Mouse (Mus musculus) stomach, embryonic 16.5 days (tissue): ENCODE measurements at regions not wholly inside any gene's neighbourhood (a gene's known extent, or its start where the extent isn't known, plus 50 kb on each side); places are given as distances from the start of the nearest gene placed in this dataset.
A peak's percentile ranks its signal among the peaks of the same experiment; 100 is the strongest.

ENCODE experiments used
- ATAC-seq: fragments of 200-750 bp; cut with Nextera tagmentation; 2 replicates; pipeline ENCODE4 v1.8.0; 2017; ENCODE audit warnings: moderate number of reproducible peaks, moderate TSS enrichment; ENCODE audit not compliant: insufficient read depth, low FRiP score
- H3K27ac ChIP-seq: fragments of 300-500 bp; sonication (generic); 2 replicates; pipeline ENCODE4 v1.5.1; 2014; ENCODE audit warnings: low read length
- H3K27me3 ChIP-seq: fragments of 300-500 bp; sonication (generic); 2 replicates; pipeline ENCODE4 v1.6.1; 2014; ENCODE audit warnings: low read length, control low read depth, mixed read lengths; ENCODE audit not compliant: control insufficient read depth, insufficient read depth
- H3K36me3 ChIP-seq: fragments of 300-500 bp; sonication (generic); 2 replicates; pipeline ENCODE4 v1.6.1; 2014; ENCODE audit warnings: low read length; ENCODE audit not compliant: control insufficient read depth, insufficient read depth
- H3K4me1 ChIP-seq: fragments of 300-500 bp; sonication (generic); 2 replicates; pipeline ENCODE4 v1.6.1; 2014; ENCODE audit warnings: low read length, control low read depth, mixed read lengths; ENCODE audit not compliant: control insufficient read depth, insufficient read depth
- H3K4me2 ChIP-seq: fragments of 300-500 bp; sonication (generic); 2 replicates; pipeline ENCODE4 v1.6.1; 2014; ENCODE audit warnings: low read depth, low read length, mixed read lengths
- H3K4me3 ChIP-seq: fragments of 300-500 bp; sonication (generic); replicated peaks from 2 replicates; pipeline ENCODE4 v1.5.1; 2014; ENCODE audit warnings: mild to moderate bottlenecking, low read length
- H3K9ac ChIP-seq: fragments of 300-500 bp; sonication (generic); 2 replicates; pipeline ENCODE4 v1.6.1; 2014; ENCODE audit warnings: low read length
- H3K9me3 ChIP-seq: fragments of 300-500 bp; sonication (generic); replicated peaks from 2 replicates; pipeline ENCODE4 v1.6.1; 2016; ENCODE audit warnings: low read length, control low read depth; ENCODE audit not compliant: control insufficient read depth
- WGBS: fragments of 180-500 bp; shearing (Covaris S2); extraction: QIAGEN DNeasy Blood & Tissue Kit; methylation state at CpG from one replicate; pipeline ENCODE4 v1.1.7; 2014; 5-methylcytosine and 5-hydroxymethylcytosine counted together

GRCm38 (mm10) chr6:94898881-94899280 lies 198.9 kb upstream of the Lrig1 start:
- ATAC-seq, result no peak
- Histone ChIP-seq H3K4me3 (no peak overlapping the region), H3K36me3 (no peaks in the 10 kb centered on the region), H3K9ac (no peak overlapping the region), H3K27ac (no peak overlapping the region), H3K4me1 (peaks cover 15% of the 10 kb centered on the region; the same call in 1 of the 2 replicates), H3K4me2 (no peak overlapping the region), H3K9me3 (no peaks in the 10 kb centered on the region), H3K27me3 (no peaks in the 10 kb centered on the region)
- 84% methylated on average over 9 of the region's 9 CpGs for WGBS

- Histone ChIP-seq H3K4me2 (no peak overlapping the region), H3K9me3 (no peaks in the 10 kb centered on the region), H3K4me1 (0 out of 2 replicates have a peak, but pooled peaks cover 4% of the 10 kb centered on the region), H3K27me3 (no peaks in the 10 kb centered on the region), H3K4me3 (no peak overlapping the region), H3K36me3 (no peaks in the 10 kb centered on the region), H3K27ac (no peak overlapping the region), H3K9ac (no peak overlapping the region)
- ATAC-seq, result no peak
- 40% methylated on average over 3 of the region's 3 CpGs for WGBS
These were observed 190.2 kb upstream of the Lrig1 start for GRCm38 (mm10) chr6:94890165-94890564.

- Histone ChIP-seq H3K4me1 (0 out of 2 replicates have a peak, but pooled peaks cover 4% of the 10 kb centered on the region), H3K27ac (no peak overlapping the region), H3K27me3 (no peaks in the 10 kb centered on the region), H3K4me3 (no peak overlapping the region), H3K9ac (no peak overlapping the region), H3K36me3 (no peaks in the 10 kb centered on the region), H3K9me3 (no peaks in the 10 kb centered on the region), H3K4me2 (no peak overlapping the region)
- 58% methylated on average over 10 of the region's 10 CpGs for whole genome bisulfite sequencing
- ATAC-seq, result no peak
These were observed 189.3 kb upstream of the Lrig1 start for GRCm38 (mm10) chr6:94889271-94889670.

GRCm38 (mm10) chr6:94881139-94881538 lies 181.2 kb upstream of the Lrig1 start:
- ATAC-seq, result peak; percentile 71
- Histone ChIP-seq H3K4me3 (no peak overlapping the region), H3K9ac (no peak overlapping the region), H3K4me1 (0 out of 2 replicates have a peak, but pooled peaks cover 3% of the 10 kb centered on the region), H3K4me2 (no peak overlapping the region), H3K36me3 (no peaks in the 10 kb centered on the region), H3K9me3 (no peaks in the 10 kb centered on the region), H3K27me3 (no peaks in the 10 kb centered on the region), H3K27ac (peak overlapping the region; percentile 80)
- WGBS, result 61% methylated on average over 10 of the region's 10 CpGs

GRCm38 (mm10) chr6:94875841-94876240 lies 175.9 kb upstream of the Lrig1 start:
- no peaks in the 10 kb centered on the region for H3K27me3 ChIP-seq
- no peaks in the 10 kb centered on the region for H3K36me3 ChIP-seq
- H3K9ac ChIP-seq, result no peak overlapping the region
- H3K4me3 ChIP-seq, result no peak overlapping the region
- H3K9me3 ChIP-seq, result no peaks in the 10 kb centered on the region
- no peaks in the 10 kb centered on the region for H3K4me1 ChIP-seq
- no peak for ATAC-seq
- H3K4me2 ChIP-seq, result no peak overlapping the region
- 71% methylated on average over 5 of the region's 5 CpGs for WGBS
- no peak overlapping the region for H3K27ac ChIP-seq

- ATAC-seq, result no peak
- Histone ChIP-seq H3K4me2 (no peak overlapping the region), H3K4me3 (no peak overlapping the region), H3K4me1 (no peaks in the 10 kb centered on the region), H3K9me3 (no peaks in the 10 kb centered on the region), H3K9ac (no peak overlapping the region), H3K27me3 (no peaks in the 10 kb centered on the region), H3K27ac (no peak overlapping the region), H3K36me3 (no peaks in the 10 kb centered on the region)
- 91% methylated on average over 4 of the region's 4 CpGs for WGBS
These were observed 175.1 kb upstream of the Lrig1 start for GRCm38 (mm10) chr6:94875065-94875464.

GRCm38 (mm10) chr6:94874415-94874814 lies 174.5 kb upstream of the Lrig1 start:
- Histone ChIP-seq H3K9ac (no peak overlapping the region), H3K27ac (no peak overlapping the region), H3K36me3 (no peaks in the 10 kb centered on the region), H3K9me3 (no peaks in the 10 kb centered on the region), H3K4me1 (no peaks in the 10 kb centered on the region), H3K4me2 (no peak overlapping the region), H3K4me3 (no peak overlapping the region), H3K27me3 (no peaks in the 10 kb centered on the region)
- 56% methylated on average over 1 of the region's 1 CpGs for WGBS
- no peak for ATAC-seq

GRCm38 (mm10) chr6:94867952-94868351 lies 168.0 kb upstream of the Lrig1 start:
- Histone ChIP-seq H3K9ac (no peak overlapping the region), H3K27me3 (no peaks in the 10 kb centered on the region), H3K36me3 (no peaks in the 10 kb centered on the region), H3K27ac (no peak overlapping the region), H3K4me3 (no peak overlapping the region), H3K4me1 (no peaks in the 10 kb centered on the region; the same call in 1 of the 2 replicates), H3K4me2 (no peak overlapping the region), H3K9me3 (no peaks in the 10 kb centered on the region)
- ATAC-seq, result no peak
- 53% methylated on average over 3 of the region's 3 CpGs for WGBS

- no peaks in the 10 kb centered on the region for H3K27me3 ChIP-seq
These were observed 165.5 kb upstream of the Lrig1 start for GRCm38 (mm10) chr6:94865498-94865897.

More at GRCm38 (mm10) chr6:94865498-94865897, 165.5 kb upstream of the Lrig1 start:
- Histone ChIP-seq H3K4me2 (no peak overlapping the region), H3K4me3 (no peak overlapping the region), H3K36me3 (no peaks in the 10 kb centered on the region), H3K27ac (no peak overlapping the region), H3K4me1 (no peaks in the 10 kb centered on the region; the same call in 1 of the 2 replicates), H3K9ac (no peak overlapping the region), H3K9me3 (no peaks in the 10 kb centered on the region)
- WGBS, result 71% methylated on average over 2 of the region's 2 CpGs
- ATAC-seq, result no peak
